Mouse (Mus musculus): Measurements from ENCODE around the gene Shcbp1l. TPM values are rescaled to one million over a fixed set of nuclear protein-coding genes. Genes with fewer than 3 reads are reported as not detected.

Shcbp1l gene
- 0.49 and 0.58 TPM in 2 replicates for polyA plus RNA-seq (2021; fragmentation: Nextera tagmentation)
- long read RNA-seq, experiment 1, partial matches to known transcripts = 1 of 3 reads
- long read RNA-seq, experiment 1, other reads (novel, unspliced or antisense) = 0 of 3 reads
- long read RNA-seq, experiment 2, partial matches to known transcripts = 0 of 1 reads
- long read RNA-seq, experiment 2, other reads (novel, unspliced or antisense) = 1 of 1 reads

DNA sequence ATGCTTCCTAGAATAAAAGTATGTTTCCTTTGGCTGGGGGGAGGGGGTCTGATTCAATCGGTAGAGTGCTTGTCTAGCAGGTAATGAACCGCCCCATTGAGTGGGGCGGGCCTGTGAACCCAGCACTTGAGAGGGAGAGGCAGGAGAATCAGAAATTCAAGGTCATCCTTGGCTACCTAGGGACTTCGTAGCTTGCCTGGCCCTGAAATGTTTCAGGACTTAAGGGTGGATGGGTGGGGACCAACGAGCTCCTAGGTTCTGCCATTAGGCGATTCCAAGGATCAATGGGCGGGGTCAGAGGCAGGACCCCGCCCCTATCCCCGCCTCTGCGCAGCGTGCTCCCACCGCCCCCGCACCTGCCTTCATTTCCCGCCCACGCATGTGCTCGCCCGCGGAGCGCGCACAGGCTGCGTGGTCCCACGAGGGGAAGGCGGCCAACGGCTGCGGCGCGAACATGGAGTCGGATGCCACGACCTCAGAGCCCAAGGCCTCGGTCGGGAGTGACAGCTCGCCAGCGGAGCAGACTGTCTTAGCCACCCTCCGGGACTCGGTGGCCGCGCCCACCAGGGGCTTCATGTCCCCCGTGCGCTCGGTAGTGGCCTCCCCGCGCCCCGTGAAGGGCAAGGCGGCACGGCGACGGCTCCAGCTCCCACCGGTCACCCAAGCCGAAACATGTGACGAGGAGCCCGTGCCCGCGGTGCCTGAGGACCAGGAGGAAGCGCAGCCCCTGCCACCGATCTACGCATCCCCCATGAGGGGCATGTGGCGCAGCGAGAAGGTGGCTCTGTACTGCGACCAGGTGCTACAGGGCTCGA, at the start of gene Shcbp1l:
Shcbp1l (plus strand) TSS at position 393 of the 815 bp plus-strand sequence.

GRCm38 (mm10) chr1:153487500-153487879, 62.5 kb downstream of the Shcbp1l start, which contains the start of gene Dhx9:
Gene Dhx9, minus strand, starts transcription at chr1:153487660.

Other genes with a start within 250 kb of the Shcbp1l start
- gene Lamc2, start 238.7 kb upstream of the Shcbp1l start, polyA plus RNA-seq (2021; fragmentation: Nextera tagmentation) = 0.79 and 1.7 TPM in 2 replicates
- gene Lamc1, start 92.4 kb upstream of the Shcbp1l start, polyA plus RNA-seq (2021; fragmentation: Nextera tagmentation) = 2.9 and 3.4 TPM in 2 replicates
- 15.4 and 19.4 TPM in 2 replicates for gene Dhx9, start 62.5 kb downstream of the Shcbp1l start, polyA plus RNA-seq (2021; fragmentation: Nextera tagmentation)
- gene Npl, start 124.9 kb downstream of the Shcbp1l start, polyA plus RNA-seq (2021; fragmentation: Nextera tagmentation) = 3.8 and 4.0 TPM in 2 replicates
- 6.8 and 8.5 TPM in 2 replicates for gene Rgs8, start 227.9 kb downstream of the Shcbp1l start, polyA plus RNA-seq (2021; fragmentation: Nextera tagmentation)